Mouse (Mus musculus) liver, adult 2 months (tissue): Measurements from ENCODE around the gene Nup210. TPM values are rescaled to one million over a fixed set of nuclear protein-coding genes. Genes with fewer than 3 reads are reported as not detected.

Experiments used
- DNase-seq: peaks from one replicate; pipeline ENCODE4 v3.0.0-alpha.2; 2011; ENCODE audit warnings: low read depth, low spot score; ENCODE audit errors: extremely low read depth
- H3K27ac ChIP-seq: fragments of 200-500 bp; replicated peaks from 2 replicates; pipeline ENCODE4 v1.5.1; 2012; ENCODE audit warnings: low read depth, mild to moderate bottlenecking, control low read depth, inconsistent platforms, low read length; ENCODE audit not compliant: insufficient read depth
- H3K27me3 ChIP-seq: fragments of 200-500 bp; 2 replicates; pipeline ENCODE4 v1.6.1; 2012; ENCODE audit warnings: mild to moderate bottlenecking, moderate library complexity, low read length, inconsistent platforms; ENCODE audit not compliant: control insufficient read depth, insufficient read depth
- H3K36me3 ChIP-seq: fragments of 200-500 bp; 2 replicates; pipeline ENCODE4 v1.6.1; 2012; ENCODE audit warnings: low read length, inconsistent platforms; ENCODE audit not compliant: control insufficient read depth, insufficient read depth
- H3K4me1 ChIP-seq: fragments of 200-500 bp; 2 replicates; pipeline ENCODE4 v1.6.1; 2011; ENCODE audit warnings: low read length; ENCODE audit not compliant: control insufficient read depth, insufficient read depth
- H3K4me3 ChIP-seq: fragments of 200-500 bp; 2 replicates; pipeline ENCODE4 v1.5.1; 2011; ENCODE audit warnings: low read depth, mild to moderate bottlenecking, control low read depth, low read length, moderate library complexity; ENCODE audit not compliant: insufficient read depth
- H3K79me2 ChIP-seq: fragments of 200-500 bp; 2 replicates; pipeline ENCODE4 v1.6.1; 2012; ENCODE audit warnings: inconsistent platforms, mild to moderate bottlenecking, low read length, moderate library complexity; ENCODE audit not compliant: control insufficient read depth, insufficient read depth
- H3K9ac ChIP-seq: fragments of 200-500 bp; 2 replicates; pipeline ENCODE4 v1.6.1; 2012; ENCODE audit warnings: low read depth, mild to moderate bottlenecking, control low read depth, inconsistent platforms, low read length
- CTCF ChIP-seq: fragments of 200-500 bp; IDR thresholded peaks from 2 replicates; pipeline ENCODE4 v1.5.1; 2011; ENCODE audit warnings: low read depth, low read length, control low read depth
- POLR2A ChIP-seq: fragments of 200-500 bp; IDR thresholded peaks from 2 replicates; pipeline ENCODE4 v1.6.1; 2011; ENCODE audit warnings: low read length, control low read depth; ENCODE audit not compliant: insufficient read depth; ENCODE audit errors: extremely low read depth
- WGBS: fragments of 180-500 bp; shearing (Covaris S2); methylation state at CpG from one replicate; pipeline ENCODE4 v1.1.7; 2018; 5-methylcytosine and 5-hydroxymethylcytosine counted together
- polyA plus RNA-seq: library from polyadenylated mRNA; depleted of rRNA; stranded (reverse); fragments of >200 nt; gene quantifications from 2 replicates; pipeline ENCODE4 v1.2.3, GENCODE M21; 2012
- total RNA-seq: library from RNA; depleted of rRNA; stranded (reverse); fragments of >200 nt; gene quantifications from 2 replicates; pipeline ENCODE4 v1.2.3, GENCODE M21; 2014

Gene Nup210
- total and polyA plus RNA-seq, 2 experiments = 13.8 to 14.9 TPM

GRCm38 (mm10) chr6:91161506-91162235 is 45.0 kb upstream of the Nup210 start:
- Histone ChIP-seq H3K4me3 (no peak overlapping the region), H3K27ac (peak overlapping the region; percentile 86)

GRCm38 (mm10) chr6:91160976-91161375 is 44.3 kb upstream of the Nup210 start:
- no peaks in the 10 kb centered on the region for H3K36me3 ChIP-seq
- H3K27ac ChIP-seq = peak overlapping the region; percentile 53
- H3K79me2 ChIP-seq = peaks cover 3% of the 10 kb centered on the region; the same call in 1 of the 2 replicates
- H3K27me3 ChIP-seq = no peaks in the 10 kb centered on the region
- peaks cover 35% of the 10 kb centered on the region for H3K4me1 ChIP-seq
- no peak overlapping the region for H3K4me3 ChIP-seq
- no peak overlapping the region for H3K9ac ChIP-seq
- TF ChIP-seq POLR2A (no peak), CTCF (no peak)
- no peak for DNase-seq
- 17% methylated on average over 2 of the region's 2 CpGs for WGBS

More at GRCm38 (mm10) chr6:91161506-91162235, 45.0 kb upstream of the Nup210 start:
- Histone ChIP-seq H3K79me2 (peaks cover 3% of the 10 kb centered on the region; the same call in 1 of the 2 replicates), H3K36me3 (no peaks in the 10 kb centered on the region), H3K9ac (peak overlapping the region; percentile 33), H3K27me3 (no peaks in the 10 kb centered on the region), H3K4me1 (peaks cover 35% of the 10 kb centered on the region)
- WGBS = 36% methylated on average over 6 of the region's 6 CpGs
- TF ChIP-seq CTCF (no peak), POLR2A (no peak)
- DNase-seq = peak; percentile 82

GRCm38 (mm10) chr6:91160399-91160798 is 43.8 kb upstream of the Nup210 start:
- peaks cover 35% of the 10 kb centered on the region for H3K4me1 ChIP-seq
- peak; percentile 87 for DNase-seq
- peak overlapping the region; percentile 77 for H3K27ac ChIP-seq
- H3K4me3 ChIP-seq = no peak overlapping the region
- H3K27me3 ChIP-seq = no peaks in the 10 kb centered on the region
- no peaks in the 10 kb centered on the region for H3K36me3 ChIP-seq
- TF ChIP-seq POLR2A (no peak), CTCF (no peak)
- whole genome bisulfite sequencing = 5% methylated on average over 3 of the region's 3 CpGs
- peaks cover 3% of the 10 kb centered on the region; the same call in 1 of the 2 replicates for H3K79me2 ChIP-seq
- H3K9ac ChIP-seq = no peak overlapping the region

GRCm38 (mm10) chr6:91159047-91159446 is 42.4 kb upstream of the Nup210 start:
- 57% methylated on average over 9 of the region's 9 CpGs for WGBS
- Histone ChIP-seq H3K9ac (peak overlapping the region; percentile 7; the same call in 1 of the 2 replicates), H3K27ac (peak overlapping the region; percentile 23)

GRCm38 (mm10) chr6:91157237-91157570 is 40.6 kb upstream of the Nup210 start:
- Histone ChIP-seq H3K27ac (peak overlapping the region; percentile 90), H3K9ac (peak overlapping the region; percentile 91), H3K4me1 (peaks cover 33% of the 10 kb centered on the region), H3K36me3 (no peaks in the 10 kb centered on the region), H3K79me2 (0 out of 2 replicates have a peak, but pooled peaks cover 3% of the 10 kb centered on the region), H3K4me3 (peak overlapping the region; percentile 82), H3K27me3 (no peaks in the 10 kb centered on the region)
- TF ChIP-seq CTCF = no peak
- no peak for TF ChIP-seq POLR2A
- WGBS = 25% methylated on average over 6 of the region's 6 CpGs
- DNase-seq = no peak

More at GRCm38 (mm10) chr6:91159047-91159446, 42.4 kb upstream of the Nup210 start:
- Histone ChIP-seq H3K4me3 (no peak overlapping the region; the same call in 1 of the 2 replicates), H3K79me2 (peaks cover 3% of the 10 kb centered on the region; the same call in 1 of the 2 replicates), H3K27me3 (no peaks in the 10 kb centered on the region), H3K36me3 (no peaks in the 10 kb centered on the region), H3K4me1 (peaks cover 35% of the 10 kb centered on the region)
- no peak for DNase-seq
- TF ChIP-seq CTCF (no peak), POLR2A (no peak)
